Comparison of ENCODE assay signal across 9 mouse cellular contexts in genomic region chr2:147321036-147321435, GRCm38 (mm10). TPM values are rescaled to one million over a fixed set of nuclear protein-coding genes. Genes with fewer than 3 reads are reported as not detected.
A peak's percentile ranks its signal among the peaks of the same experiment; 100 is the strongest.
DNase-seq lines count a peak whose midpoint lies in the region; ATAC-seq lines count a peak whose summit lies in the region.
"Had no signal": no experiment of that assay in that cellular context is flagged by ENCODE, and none has a peak within 500 bp of the region (broad histone marks: within the 10 kb centered on the region; RNA-seq: fewer than 3 reads in every experiment).

No protein-coding gene starts in this region.

- H3K4me3 ChIP-seq in forebrain, embryonic 10.5 days: no peak overlapping the region
- H3K4me3 ChIP-seq in forebrain, embryonic 15.5 days: no peak overlapping the region
- H3K4me3 ChIP-seq in neural tube, embryonic 15.5 days (replicated peaks): no peak overlapping the region
- no peak overlapping the region for H3K4me3 ChIP-seq in heart, embryonic 12.5 days
- H3K4me3 ChIP-seq: hindbrain, embryonic 15.5 days had no signal

- WGBS in forebrain, embryonic 10.5 days: 13% methylated on average over 9 of the region's 9 CpGs
- WGBS in forebrain, embryonic 15.5 days: 10% methylated on average over 9 of the region's 9 CpGs
- 17% methylated on average over 9 of the region's 9 CpGs for WGBS in neural tube, embryonic 15.5 days
- 14% methylated on average over 9 of the region's 9 CpGs for WGBS in heart, embryonic 12.5 days

- DNase-seq in forebrain, embryonic 10.5 days (ENCODE audit: extremely low spot score, low spot score): peak; percentile 39
- peak; percentile 48 for DNase-seq in neural tube, embryonic 10.5 days (ENCODE audit: extremely low spot score, low spot score)
- peak; percentile 60 for DNase-seq in forelimb bud, embryonic 11.5 days (ENCODE audit: low read depth, low spot score)
- DNase-seq in left cerebral cortex, adult 8-10 months (ENCODE audit: low spot score in 2 of 2): no peak

- ATAC-seq in forebrain, embryonic 15.5 days (replicated peaks): no peak
- ATAC-seq in neural tube, embryonic 15.5 days (ENCODE audit: low FRiP score): no peak
- ATAC-seq in megakaryocyte progenitor cell, adult 5-6 weeks (replicated peaks; ENCODE audit: poor library complexity): peak; percentile 96
- ATAC-seq in heart, embryonic 12.5 days (ENCODE audit: insufficient number of reproducible peaks, low FRiP score): no peak

- peaks cover 19% of the 10 kb centered on the region for H3K27me3 ChIP-seq in forebrain, embryonic 10.5 days (ENCODE audit: poor library complexity, severe bottlenecking)
- no peaks in the 10 kb centered on the region for H3K27me3 ChIP-seq in forebrain, embryonic 15.5 days
- H3K27me3 ChIP-seq in neural tube, embryonic 15.5 days (replicated peaks): peaks cover 9% of the 10 kb centered on the region
- peaks cover 21% of the 10 kb centered on the region for H3K27me3 ChIP-seq in heart, embryonic 12.5 days (replicated peaks)

- H3K27ac ChIP-seq in forebrain, embryonic 10.5 days: no peak overlapping the region
- no peak overlapping the region for H3K27ac ChIP-seq in forebrain, embryonic 15.5 days (replicated peaks)
- H3K27ac ChIP-seq in neural tube, embryonic 15.5 days (replicated peaks): no peak overlapping the region
- no peak overlapping the region for H3K27ac ChIP-seq in heart, embryonic 12.5 days (ENCODE audit: poor library complexity, severe bottlenecking)
- H3K27ac ChIP-seq: hindbrain, embryonic 15.5 days had no signal

- H3K36me3 ChIP-seq in forebrain, embryonic 10.5 days (replicated peaks): no peaks in the 10 kb centered on the region
- H3K36me3 ChIP-seq in forebrain, embryonic 15.5 days: no peaks in the 10 kb centered on the region
- H3K36me3 ChIP-seq in neural tube, embryonic 15.5 days: no peaks in the 10 kb centered on the region
- no peaks in the 10 kb centered on the region for H3K36me3 ChIP-seq in heart, embryonic 12.5 days
- H3K36me3 ChIP-seq: hindbrain, embryonic 15.5 days had no signal

- H3K4me1 ChIP-seq in forebrain, embryonic 10.5 days: no peaks in the 10 kb centered on the region
- H3K4me1 ChIP-seq in forebrain, embryonic 15.5 days: no peaks in the 10 kb centered on the region
- no peaks in the 10 kb centered on the region for H3K4me1 ChIP-seq in neural tube, embryonic 15.5 days
- H3K4me1 ChIP-seq in heart, embryonic 12.5 days (replicated peaks): no peaks in the 10 kb centered on the region
- H3K4me1 ChIP-seq: hindbrain, embryonic 15.5 days had no signal

- H3K9ac ChIP-seq in forebrain, embryonic 15.5 days (replicated peaks): no peak overlapping the region
- H3K9ac ChIP-seq in neural tube, embryonic 15.5 days (replicated peaks): no peak overlapping the region
- H3K9ac ChIP-seq in heart, embryonic 12.5 days: no peak overlapping the region
- H3K9ac ChIP-seq: hindbrain, embryonic 15.5 days had no signal

- H3K4me2 ChIP-seq in forebrain, embryonic 15.5 days (replicated peaks): no peak overlapping the region
- H3K4me2 ChIP-seq in neural tube, embryonic 15.5 days: no peak overlapping the region
- H3K4me2 ChIP-seq in heart, embryonic 12.5 days: no peak overlapping the region
- H3K4me2 ChIP-seq: hindbrain, embryonic 15.5 days had no signal

- H3K9me3 ChIP-seq in forebrain, embryonic 10.5 days: no peaks in the 10 kb centered on the region
- no peaks in the 10 kb centered on the region for H3K9me3 ChIP-seq in forebrain, embryonic 15.5 days
- no peaks in the 10 kb centered on the region for H3K9me3 ChIP-seq in neural tube, embryonic 15.5 days (replicated peaks)
- no peaks in the 10 kb centered on the region for H3K9me3 ChIP-seq in heart, embryonic 12.5 days (replicated peaks)
- H3K9me3 ChIP-seq: hindbrain, embryonic 15.5 days had no signal

RNA-seq across cellular contexts. Expression of gene Pax1, which starts 40.7 kb away (rescaled TPM):
- 0.05 and 0.14 TPM in 2 replicates for polyA plus RNA-seq in forebrain, embryonic 10.5 days (2016; fragmentation: Nextera tagmentation; extraction: Ambion mirVana)
- not detected in 2 replicates for polyA plus RNA-seq in forebrain, embryonic 15.5 days (2015; fragmentation: Nextera tagmentation; extraction: Ambion mirVana)
- polyA plus RNA-seq in neural tube, embryonic 15.5 days (2015; fragmentation: Nextera tagmentation; extraction: Ambion mirVana): 0.74 and 20.4 TPM in 2 replicates
- not detected in 2 replicates for total RNA-seq in megakaryocyte progenitor cell, adult 5-6 weeks (2015)
- total RNA-seq in megakaryocyte progenitor cell, adult 5-6 weeks (2017): not detected in 2 replicates
- total RNA-seq in left cerebral cortex, adult 8-10 months (2022): not detected
- 0.06 TPM in 1 of 2 replicates, not detected in the other for polyA plus RNA-seq in heart, embryonic 12.5 days (2016; fragmentation: Nextera tagmentation; extraction: Ambion mirVana)
- polyA plus RNA-seq: hindbrain, embryonic 15.5 days had no signal

Comparison
In these comparisons a context has a peak if more than half of its experiments do, and no peak if none do; other contexts are left out.
1. DNase-seq: peak in forebrain, embryonic 10.5 days (single experiment), neural tube, embryonic 10.5 days (single experiment) and forelimb bud, embryonic 11.5 days (single experiment); none in left cerebral cortex, adult 8-10 months (0 of 2).